Mouse (Mus musculus): ENCODE results near the gene Sf3a2. TPM values are rescaled to one million over a fixed set of nuclear protein-coding genes. Genes with fewer than 3 reads are reported as not detected.

The Sf3a2 gene
- polyA plus RNA-seq, 1 experiment from 2014 or later = 62.3 TPM

DNA sequence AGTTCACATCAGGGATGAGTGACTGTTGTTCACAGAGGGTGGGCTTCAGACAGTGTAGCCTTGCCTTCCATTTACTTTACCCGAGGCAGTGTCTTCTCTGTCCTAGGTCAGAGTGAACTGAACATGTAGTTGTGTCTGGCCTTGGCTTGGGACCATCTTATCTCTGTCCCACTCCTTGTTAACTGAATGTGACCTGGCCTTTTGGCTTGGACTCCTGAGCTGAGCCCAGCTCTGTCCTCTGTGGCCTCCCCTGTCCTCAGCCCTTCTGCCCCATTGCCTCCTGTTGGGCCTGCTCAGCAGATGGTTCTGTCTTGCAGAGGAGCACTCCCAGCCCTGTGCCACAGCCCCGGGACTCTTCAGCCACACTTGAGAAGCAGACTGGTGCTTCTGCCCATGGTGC is 10.5 kb upstream of the Sf3a2 start:
- Histone ChIP-seq H3K9me3 (ENCODE audit: control insufficient read depth, low read length) (no peaks in the 10 kb centered on the region), H3K4me2 (ENCODE audit: low read depth, low read length) (no peak overlapping the region), H3K4me3 (ENCODE audit: low read length) (no peak overlapping the region), H3K36me3 (ENCODE audit: control insufficient read depth, insufficient read depth, low read length) (peaks cover 61% of the 10 kb centered on the region), H3K27ac (ENCODE audit: low read length) (no peak overlapping the region), H3K4me1 (ENCODE audit: control insufficient read depth, insufficient read depth, low read length) (peaks cover 4% of the 10 kb centered on the region; the same call in 1 of the 2 replicates), H3K27me3 (replicated peaks; ENCODE audit: control insufficient read depth, insufficient read depth, low read length) (no peaks in the 10 kb centered on the region), H3K9ac (ENCODE audit: low read depth, low read length) (no peak overlapping the region)
- 84% methylated on average over 2 of the region's 2 CpGs for WGBS
- ATAC-seq = no peak

DNA sequence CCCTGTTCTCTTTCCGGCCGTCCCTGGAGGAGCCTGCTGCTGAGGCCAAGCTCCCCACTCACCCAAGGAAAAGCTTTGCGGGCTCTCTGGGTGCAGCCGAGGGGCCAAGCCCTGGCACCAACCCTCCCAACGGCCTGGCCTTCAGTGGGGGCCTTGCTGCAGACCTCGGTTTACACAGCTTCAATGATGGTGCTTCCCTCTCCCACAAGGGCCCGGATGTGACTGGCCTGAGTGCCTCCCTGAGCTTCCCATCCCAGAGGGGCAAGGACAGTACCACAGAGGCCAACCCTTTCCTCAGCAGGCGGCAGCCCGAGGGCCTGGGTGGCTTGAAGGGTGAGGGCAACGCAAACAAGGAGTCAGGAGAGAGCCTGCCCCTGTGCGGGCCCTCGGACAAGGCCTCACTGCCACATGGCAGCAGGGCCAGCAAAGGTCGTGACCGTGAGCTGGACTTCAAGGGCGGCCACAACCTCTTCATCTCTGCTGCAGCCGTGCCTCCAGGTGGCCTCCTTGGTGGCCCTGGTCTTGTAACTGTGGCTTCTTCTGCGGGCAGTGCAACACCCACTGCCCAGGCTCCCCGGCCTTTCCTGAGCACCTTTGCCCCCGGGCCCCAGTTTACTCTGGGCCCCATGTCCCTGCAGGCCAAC is 7.1 kb upstream of the Sf3a2 start:
- Histone ChIP-seq H3K4me3 (ENCODE audit: low read length) (no peak overlapping the region), H3K4me2 (ENCODE audit: low read depth, low read length) (no peak overlapping the region), H3K9ac (ENCODE audit: low read depth, low read length) (peak overlapping the region; percentile 19; the same call in 1 of the 2 replicates), H3K4me1 (ENCODE audit: control insufficient read depth, insufficient read depth, low read length) (peaks cover 8% of the 10 kb centered on the region), H3K9me3 (ENCODE audit: control insufficient read depth, low read length) (no peaks in the 10 kb centered on the region), H3K27ac (ENCODE audit: low read length) (peak overlapping the region; percentile 45; the same call in 1 of the 2 replicates), H3K36me3 (ENCODE audit: control insufficient read depth, insufficient read depth, low read length) (peaks cover 61% of the 10 kb centered on the region), H3K27me3 (replicated peaks; ENCODE audit: control insufficient read depth, insufficient read depth, low read length) (no peaks in the 10 kb centered on the region)
- no peak for ATAC-seq
- 85% methylated on average over 19 of the region's 19 CpGs for WGBS

DNA sequence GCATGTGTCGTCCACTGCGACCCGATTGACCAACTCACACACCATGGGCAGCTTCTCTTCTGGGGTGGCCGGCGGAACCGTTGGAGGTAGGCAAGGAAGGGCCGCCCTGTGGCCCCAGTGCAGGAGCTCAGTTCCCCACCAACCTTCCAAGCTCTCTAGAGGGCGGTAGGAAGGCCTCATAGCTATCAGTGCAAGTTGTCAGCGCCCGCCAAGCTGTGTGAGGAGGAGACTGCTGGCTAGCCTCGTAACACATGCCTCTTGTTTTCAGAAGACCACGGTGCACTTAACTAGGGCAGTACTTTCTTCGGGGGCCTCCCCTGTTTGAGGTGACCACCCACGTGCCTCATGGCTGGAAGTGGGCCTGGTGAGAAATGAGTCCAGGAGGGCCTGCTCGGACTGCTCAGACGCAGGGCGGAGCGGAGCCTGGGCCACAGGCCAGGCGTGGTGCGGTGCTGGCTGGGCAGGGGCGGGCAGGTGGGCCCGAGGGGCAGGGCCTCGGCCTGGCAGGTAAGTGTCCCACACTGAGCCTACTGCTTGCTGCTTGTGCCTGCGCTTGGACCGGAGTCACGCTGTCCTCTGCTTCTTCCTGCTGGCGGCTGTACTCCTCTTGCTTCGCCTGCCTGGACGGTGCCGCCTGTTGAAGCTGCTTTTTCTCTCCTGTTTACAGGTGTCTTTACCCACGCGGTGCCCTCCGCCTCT is 6.4 kb upstream of the Sf3a2 start:
- Histone ChIP-seq H3K9ac (ENCODE audit: low read depth, low read length) (0 out of 2 replicates have a peak overlapping the region, but pooled peaks have one; percentile 19), H3K27ac (ENCODE audit: low read length) (peak overlapping the region; percentile 45; the same call in 1 of the 2 replicates)
- ATAC-seq = no peak

GRCm38 (mm10) chr10:80792175-80793032 is 5.6 kb upstream of the Sf3a2 start:
- Histone ChIP-seq H3K9ac (ENCODE audit: low read depth, low read length) (no peak overlapping the region), H3K9me3 (ENCODE audit: control insufficient read depth, low read length) (no peaks in the 10 kb centered on the region), H3K4me2 (ENCODE audit: low read depth, low read length) (no peak overlapping the region), H3K36me3 (ENCODE audit: control insufficient read depth, insufficient read depth, low read length) (peaks cover 50% of the 10 kb centered on the region), H3K27ac (ENCODE audit: low read length) (no peak overlapping the region; the same call in 1 of the 2 replicates), H3K4me3 (ENCODE audit: low read length) (no peak overlapping the region), H3K4me1 (ENCODE audit: control insufficient read depth, insufficient read depth, low read length) (peaks cover 18% of the 10 kb centered on the region), H3K27me3 (replicated peaks; ENCODE audit: control insufficient read depth, insufficient read depth, low read length) (no peaks in the 10 kb centered on the region)
- ATAC-seq = no peak
- WGBS = 67% methylated on average over 41 of the region's 41 CpGs

More for the DNA sequence above, 6.4 kb upstream of the Sf3a2 start:
- Histone ChIP-seq H3K4me1 (ENCODE audit: control insufficient read depth, insufficient read depth, low read length) (peaks cover 12% of the 10 kb centered on the region), H3K36me3 (ENCODE audit: control insufficient read depth, insufficient read depth, low read length) (peaks cover 53% of the 10 kb centered on the region), H3K27me3 (replicated peaks; ENCODE audit: control insufficient read depth, insufficient read depth, low read length) (no peaks in the 10 kb centered on the region), H3K4me3 (ENCODE audit: low read length) (no peak overlapping the region), H3K9me3 (ENCODE audit: control insufficient read depth, low read length) (no peaks in the 10 kb centered on the region), H3K4me2 (ENCODE audit: low read depth, low read length) (no peak overlapping the region)
- 81% methylated on average over 33 of the region's 33 CpGs for WGBS

DNA sequence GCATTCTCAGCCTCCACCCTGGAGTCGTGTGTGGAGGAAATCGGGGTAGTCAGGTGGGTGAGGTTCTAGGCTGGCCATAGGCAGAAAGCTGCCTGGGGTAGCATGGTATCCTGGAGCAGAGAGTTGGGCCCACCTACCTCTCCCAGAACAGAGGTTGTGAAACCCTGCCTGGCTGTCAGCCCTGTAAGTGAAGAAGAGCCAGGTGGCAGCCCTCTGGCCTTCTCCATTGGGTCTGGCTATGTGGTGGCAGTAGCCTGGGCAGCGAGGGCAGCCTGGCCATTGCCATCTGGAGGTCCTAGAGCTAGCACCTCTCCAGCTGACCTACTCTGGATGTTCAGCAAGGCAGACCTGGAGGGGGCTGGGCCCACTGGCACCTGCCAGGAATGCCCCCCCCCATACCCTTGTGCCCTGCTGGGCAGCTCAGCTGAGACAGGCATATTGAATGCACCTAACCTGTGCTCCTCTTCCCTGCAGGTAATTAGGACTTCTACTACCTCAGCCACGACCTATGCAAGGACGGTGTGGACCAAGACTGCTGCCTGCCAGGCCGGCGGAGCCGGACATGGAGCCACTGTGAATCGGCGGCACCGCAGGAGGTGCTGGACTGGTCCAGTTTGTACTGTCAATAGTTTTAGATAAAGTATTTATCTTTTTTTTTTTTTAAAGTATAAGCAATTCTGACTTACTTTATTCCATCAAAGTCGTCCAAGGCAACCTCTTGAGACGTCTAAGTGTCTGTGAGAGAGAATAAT is 4.8 kb upstream of the Sf3a2 start:
- Histone ChIP-seq H3K9ac (ENCODE audit: low read depth, low read length) (no peak overlapping the region), H3K9me3 (ENCODE audit: control insufficient read depth, low read length) (no peaks in the 10 kb centered on the region), H3K36me3 (ENCODE audit: control insufficient read depth, insufficient read depth, low read length) (peaks cover 43% of the 10 kb centered on the region), H3K4me1 (ENCODE audit: control insufficient read depth, insufficient read depth, low read length) (peaks cover 18% of the 10 kb centered on the region), H3K4me2 (ENCODE audit: low read depth, low read length) (no peak overlapping the region), H3K27me3 (replicated peaks; ENCODE audit: control insufficient read depth, insufficient read depth, low read length) (no peaks in the 10 kb centered on the region), H3K27ac (ENCODE audit: low read length) (no peak overlapping the region), H3K4me3 (ENCODE audit: low read length) (no peak overlapping the region)
- no peak for ATAC-seq
- 88% methylated on average over 13 of the region's 13 CpGs for WGBS

- ATAC-seq = no peak
- Histone ChIP-seq H3K9ac (ENCODE audit: low read depth, low read length) (no peak overlapping the region), H3K4me2 (ENCODE audit: low read depth, low read length) (no peak overlapping the region), H3K9me3 (ENCODE audit: control insufficient read depth, low read length) (no peaks in the 10 kb centered on the region), H3K4me3 (ENCODE audit: low read length) (no peak overlapping the region), H3K27ac (ENCODE audit: low read length) (no peak overlapping the region), H3K36me3 (ENCODE audit: control insufficient read depth, insufficient read depth, low read length) (peaks cover 38% of the 10 kb centered on the region), H3K4me1 (ENCODE audit: control insufficient read depth, insufficient read depth, low read length) (peaks cover 18% of the 10 kb centered on the region), H3K27me3 (replicated peaks; ENCODE audit: control insufficient read depth, insufficient read depth, low read length) (no peaks in the 10 kb centered on the region)
- WGBS = 86% methylated on average over 4 of the region's 4 CpGs
Observed at GRCm38 (mm10) chr10:80793803-80794202, 4.2 kb upstream of the Sf3a2 start.

DNA sequence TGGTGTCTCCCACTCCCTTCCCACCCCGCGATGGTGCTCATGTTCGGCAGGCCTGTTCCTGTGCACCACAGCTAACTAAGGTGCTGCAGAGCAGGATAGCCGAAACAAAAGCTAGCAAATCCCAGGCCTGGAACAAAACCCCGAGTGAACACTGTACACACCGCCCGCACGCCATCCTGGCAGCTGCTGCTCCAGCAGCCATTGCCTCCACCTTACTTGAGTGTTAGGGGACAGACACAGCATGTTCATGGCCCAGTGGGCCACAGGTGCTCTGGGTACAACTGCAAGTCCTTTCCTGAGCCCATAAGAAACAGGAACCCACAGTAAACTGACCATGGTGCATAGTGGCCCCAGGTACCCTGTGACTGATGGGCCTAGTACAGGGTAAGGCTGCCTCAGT is 3.2 kb upstream of the Sf3a2 start:
- H3K36me3 ChIP-seq (ENCODE audit: control insufficient read depth, insufficient read depth, low read length) = peaks cover 30% of the 10 kb centered on the region
- no peak for ATAC-seq
- H3K4me2 ChIP-seq (ENCODE audit: low read depth, low read length) = no peak overlapping the region
- H3K27ac ChIP-seq (ENCODE audit: low read length) = no peak overlapping the region
- H3K9ac ChIP-seq (ENCODE audit: low read depth, low read length) = no peak overlapping the region
- H3K27me3 ChIP-seq (replicated peaks; ENCODE audit: control insufficient read depth, insufficient read depth, low read length) = no peaks in the 10 kb centered on the region
- H3K4me1 ChIP-seq (ENCODE audit: control insufficient read depth, insufficient read depth, low read length) = peaks cover 22% of the 10 kb centered on the region
- no peaks in the 10 kb centered on the region for H3K9me3 ChIP-seq (ENCODE audit: control insufficient read depth, low read length)
- H3K4me3 ChIP-seq (ENCODE audit: low read length) = no peak overlapping the region
- 89% methylated on average over 8 of the region's 8 CpGs for WGBS

DNA sequence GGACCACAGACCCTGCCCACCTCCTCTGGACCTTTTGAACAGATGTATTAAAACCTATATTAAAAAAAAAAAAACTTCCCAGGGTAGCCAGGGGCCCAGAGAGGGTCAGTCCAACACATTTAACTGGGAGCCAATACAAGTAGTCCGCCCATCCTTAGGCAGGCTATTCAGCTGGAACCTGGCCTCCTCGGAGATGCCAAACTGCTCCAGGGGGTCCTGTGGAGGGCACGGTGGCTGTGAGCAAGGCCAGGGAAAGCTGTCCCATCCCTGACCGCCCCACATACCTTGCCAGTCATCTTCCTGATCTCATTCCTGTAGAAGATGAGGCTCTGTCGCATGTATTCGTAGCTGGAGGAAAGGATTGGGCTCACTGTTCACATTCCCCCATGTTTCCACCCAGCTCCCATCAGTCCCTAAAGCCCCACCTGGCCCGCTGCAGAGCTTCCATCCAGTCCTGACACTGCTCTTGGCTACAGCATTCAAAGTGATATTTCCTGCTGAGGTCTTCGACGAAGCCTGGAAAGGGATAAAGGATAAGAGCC is 1.6 kb upstream of the Sf3a2 start:
- Histone ChIP-seq H3K27ac (ENCODE audit: low read length) (no peak overlapping the region), H3K27me3 (replicated peaks; ENCODE audit: control insufficient read depth, insufficient read depth, low read length) (no peaks in the 10 kb centered on the region), H3K9me3 (ENCODE audit: control insufficient read depth, low read length) (no peaks in the 10 kb centered on the region), H3K4me3 (ENCODE audit: low read length) (peak overlapping the region; percentile 96; the same call in 1 of the 2 replicates), H3K4me1 (ENCODE audit: control insufficient read depth, insufficient read depth, low read length) (peaks cover 23% of the 10 kb centered on the region), H3K9ac (ENCODE audit: low read depth, low read length) (peak overlapping the region; percentile 96), H3K4me2 (ENCODE audit: low read depth, low read length) (peak overlapping the region; percentile 90), H3K36me3 (ENCODE audit: control insufficient read depth, insufficient read depth, low read length) (peaks cover 20% of the 10 kb centered on the region)
- ATAC-seq = no peak
- 82% methylated on average over 9 of the region's 9 CpGs for WGBS

Data from intestine, embryonic 16.5 days (tissue).